Mouse (Mus musculus) CH12.LX (cell line): ENCODE results near the gene Notch1. TPM values are rescaled to one million over a fixed set of nuclear protein-coding genes. Genes with fewer than 3 reads are reported as not detected.

Experiments
- E2F4 ChIP-seq: IDR thresholded peaks from 2 replicates; pipeline ENCODE4 v1.6.1; 2011; ENCODE audit warnings: low read depth, low read length, improper control_type of control experiment; ENCODE audit not compliant: insufficient replicate concordance
- ELF1 ChIP-seq: IDR thresholded peaks from 2 replicates; pipeline ENCODE4 v1.6.1; 2014; ENCODE audit warnings: low read depth, mild to moderate bottlenecking, inconsistent platforms, low read length, improper control_type of control experiment
- HCFC1 ChIP-seq: IDR thresholded peaks from 2 replicates; pipeline ENCODE4 v1.6.1; 2012; ENCODE audit warnings: low read depth, mild to moderate bottlenecking, inconsistent platforms, low read length, improper control_type of control experiment
- JUND ChIP-seq: conservative IDR thresholded peaks from 2 replicates; pipeline ENCODE4 v1.6.1; 2011; ENCODE audit warnings: low read depth, low read length, improper control_type of control experiment
- MAX ChIP-seq: IDR thresholded peaks from 2 replicates; pipeline ENCODE4 v1.6.1; 2011; ENCODE audit warnings: low read length, improper control_type of control experiment
- MEF2A ChIP-seq: IDR thresholded peaks from 2 replicates; pipeline ENCODE4 v1.6.1; 2014; ENCODE audit warnings: low read depth, mild to moderate bottlenecking, inconsistent platforms, low read length, improper control_type of control experiment, borderline replicate concordance
- MXI1 ChIP-seq: IDR thresholded peaks from 2 replicates; pipeline ENCODE4 v1.6.1; 2011; ENCODE audit warnings: mild to moderate bottlenecking, low read depth, low read length, improper control_type of control experiment
- MYC ChIP-seq: IDR thresholded peaks from 2 replicates; pipeline ENCODE4 v1.6.1; 2011; ENCODE audit warnings: low read depth, mild to moderate bottlenecking, improper control_type of control experiment, low read length
- PAX5 ChIP-seq: IDR thresholded peaks from 2 replicates; pipeline ENCODE4 v1.6.1; 2012; ENCODE audit warnings: low read length, inconsistent platforms, mixed read lengths
- RCOR1 ChIP-seq: conservative IDR thresholded peaks from 2 replicates; pipeline ENCODE4 v1.6.1; 2012; ENCODE audit warnings: low read depth, mild to moderate bottlenecking, inconsistent platforms, low read length, improper control_type of control experiment
- TCF12 ChIP-seq: IDR thresholded peaks from 2 replicates; pipeline ENCODE4 v1.6.1; 2014; ENCODE audit warnings: low read depth, mild to moderate bottlenecking, inconsistent platforms, low read length, improper control_type of control experiment
- UBTF ChIP-seq: IDR thresholded peaks from 2 replicates; pipeline ENCODE4 v1.6.1; 2012; ENCODE audit warnings: low read depth, mild to moderate bottlenecking, inconsistent platforms, low read length, improper control_type of control experiment, moderate library complexity
- ZKSCAN1 ChIP-seq: IDR thresholded peaks from 2 replicates; pipeline ENCODE4 v1.6.1; 2012; ENCODE audit warnings: low read depth, inconsistent platforms, low read length, improper control_type of control experiment, borderline replicate concordance
- polyA plus RNA-seq: library from polyadenylated mRNA; unstranded; fragments of >175 nt; gene quantifications from 2 replicates; pipeline ENCODE4 v1.2.1, GENCODE M21; 2012; ENCODE audit warnings: low read depth; ENCODE audit not compliant: insufficient read length
- total RNA-seq, 2 experiments: library from RNA; depleted of rRNA; stranded (reverse); fragments of 300-350 nt in 1 of 2; fragments of >200 nt in 1 of 2; gene quantifications; 2 replicates each; pipeline ENCODE4 v1.2.3; 2012 to 2014

Gene Notch1
- total and polyA plus RNA-seq, 3 experiments = 0.98 to 13.1 (median 3.8) TPM

- TF ChIP-seq JUND (no peak), E2F4 (no peak), ELF1 (peak; percentile 85), MXI1 (peak; percentile 72), RCOR1 (no peak), MAX (no peak; the same call in 1 of the 2 replicates), MYC (no peak), HCFC1 (peak; percentile 82), PAX5 (no peak), UBTF (peak; percentile 71; the same call in 1 of the 2 replicates), TCF12 (peak; percentile 88), ZKSCAN1 (no peak), MEF2A (peak; percentile 42)
These were observed 107.7 kb downstream of the Notch1 start, which contains the start of gene Inpp5e (continued) for GRCm38 (mm10) chr2:26408515-26409356.

Other genes with a start within 250 kb of the Notch1 start
- gene Ccdc187, start 222.1 kb downstream of the Notch1 start, total RNA-seq (2012; rRNA removed) = not detected in 2 replicates
- gene Ccdc187, start 222.1 kb downstream of the Notch1 start, total RNA-seq (2014; rRNA removed) = not detected in 2 replicates
- gene Ccdc187, start 222.1 kb downstream of the Notch1 start, polyA plus RNA-seq = not detected in 2 replicates
- 5.4 and 8.1 TPM in 2 replicates for gene Gpsm1, start 201.1 kb downstream of the Notch1 start, total RNA-seq (2012; rRNA removed)
- 2.2 and 3.2 TPM in 2 replicates for gene Gpsm1, start 201.1 kb downstream of the Notch1 start, total RNA-seq (2014; rRNA removed)
- gene Gpsm1, start 201.1 kb downstream of the Notch1 start, polyA plus RNA-seq = 3.0 and 3.6 TPM in 2 replicates
- 17.1 and 20.3 TPM in 2 replicates for gene Dnlz, start 164.6 kb downstream of the Notch1 start, total RNA-seq (2012; rRNA removed)
- gene Dnlz, start 164.6 kb downstream of the Notch1 start, total RNA-seq (2014; rRNA removed) = 15.1 TPM in 2 replicates
- 16.5 and 17.8 TPM in 2 replicates for gene Dnlz, start 164.6 kb downstream of the Notch1 start, polyA plus RNA-seq
- 0.42 and 0.59 TPM in 2 replicates for gene Card9, start 155.7 kb downstream of the Notch1 start, total RNA-seq (2012; rRNA removed)
- gene Card9, start 155.7 kb downstream of the Notch1 start, total RNA-seq (2014; rRNA removed) = 0.15 and 0.32 TPM in 2 replicates
- 0.38 and 0.44 TPM in 2 replicates for gene Card9, start 155.7 kb downstream of the Notch1 start, polyA plus RNA-seq
- gene Snapc4, start 136.0 kb downstream of the Notch1 start, total RNA-seq (2012; rRNA removed) = 42.7 and 53.3 TPM in 2 replicates
- 15.3 and 18.0 TPM in 2 replicates for gene Snapc4, start 136.0 kb downstream of the Notch1 start, total RNA-seq (2014; rRNA removed)
- gene Snapc4, start 136.0 kb downstream of the Notch1 start, polyA plus RNA-seq = 47.1 and 48.0 TPM in 2 replicates
- gene Entr1, start 127.3 kb downstream of the Notch1 start, total RNA-seq (2012; rRNA removed) = 41.9 and 56.9 TPM in 2 replicates
- gene Entr1, start 127.3 kb downstream of the Notch1 start, total RNA-seq (2014; rRNA removed) = 53.8 and 62.3 TPM in 2 replicates
- 51.9 and 57.3 TPM in 2 replicates for gene Entr1, start 127.3 kb downstream of the Notch1 start, polyA plus RNA-seq
- gene Pmpca, start 127.3 kb downstream of the Notch1 start, total RNA-seq (2012; rRNA removed) = 79.5 and 91.2 TPM in 2 replicates
- gene Pmpca, start 127.3 kb downstream of the Notch1 start, total RNA-seq (2014; rRNA removed) = 73.3 and 74.7 TPM in 2 replicates
- gene Pmpca, start 127.3 kb downstream of the Notch1 start, polyA plus RNA-seq = 143 and 176 TPM in 2 replicates
- 9.6 and 12.1 TPM in 2 replicates for gene Inpp5e, start 107.5 kb downstream of the Notch1 start, total RNA-seq (2012; rRNA removed)
- gene Inpp5e, start 107.5 kb downstream of the Notch1 start, total RNA-seq (2014; rRNA removed) = 4.8 and 5.2 TPM in 2 replicates
- gene Inpp5e, start 107.5 kb downstream of the Notch1 start, polyA plus RNA-seq = 10.2 and 13.4 TPM in 2 replicates
- gene Sec16a, start 71.4 kb downstream of the Notch1 start, total RNA-seq (2012; rRNA removed) = 31.8 and 36.3 TPM in 2 replicates
- gene Sec16a, start 71.4 kb downstream of the Notch1 start, total RNA-seq (2014; rRNA removed) = 22.5 and 22.8 TPM in 2 replicates
- 28.6 and 38.9 TPM in 2 replicates for gene Sec16a, start 71.4 kb downstream of the Notch1 start, polyA plus RNA-seq
- 35.0 and 39.3 TPM in 2 replicates for gene Egfl7, start 63.4 kb upstream of the Notch1 start, total RNA-seq (2012; rRNA removed)
- 18.9 and 20.1 TPM in 2 replicates for gene Egfl7, start 63.4 kb upstream of the Notch1 start, total RNA-seq (2014; rRNA removed)
- 21.4 and 24.7 TPM in 2 replicates for gene Egfl7, start 63.4 kb upstream of the Notch1 start, polyA plus RNA-seq
- gene Gm20532, start 70.0 kb upstream of the Notch1 start, total RNA-seq (2012; rRNA removed) = not detected in 2 replicates
- not detected in 2 replicates for gene Gm20532, start 70.0 kb upstream of the Notch1 start, total RNA-seq (2014; rRNA removed)
- gene Gm20532, start 70.0 kb upstream of the Notch1 start, polyA plus RNA-seq = not detected in 2 replicates
- 11.1 and 14.2 TPM in 2 replicates for gene Agpat2, start 87.8 kb upstream of the Notch1 start, total RNA-seq (2012; rRNA removed)
- gene Agpat2, start 87.8 kb upstream of the Notch1 start, total RNA-seq (2014; rRNA removed) = 8.6 and 10.6 TPM in 2 replicates
- gene Agpat2, start 87.8 kb upstream of the Notch1 start, polyA plus RNA-seq = 9.5 TPM in 2 replicates
- gene Fam69b, start 111.8 kb upstream of the Notch1 start, total RNA-seq (2012; rRNA removed) = 0.88 and 1.2 TPM in 2 replicates
- gene Fam69b, start 111.8 kb upstream of the Notch1 start, total RNA-seq (2014; rRNA removed) = 0.16 TPM in 1 of 2 replicates, not detected in the other
- gene Fam69b, start 111.8 kb upstream of the Notch1 start, polyA plus RNA-seq = not detected in 2 replicates
- not detected in 2 replicates for gene Lcn4, start 154.6 kb upstream of the Notch1 start, total RNA-seq (2012; rRNA removed)
- gene Lcn4, start 154.6 kb upstream of the Notch1 start, total RNA-seq (2014; rRNA removed) = not detected in 2 replicates
- not detected in 2 replicates for gene Lcn4, start 154.6 kb upstream of the Notch1 start, polyA plus RNA-seq